Mouse (Mus musculus) forebrain, embryonic 14.5 days (tissue): Measurements from ENCODE around the gene Btbd2. TPM values are rescaled to one million over a fixed set of nuclear protein-coding genes. Genes with fewer than 3 reads are reported as not detected.

Experiments
- ATAC-seq: fragments of 200-750 bp; cut with Nextera tagmentation; 2 replicates; pipeline ENCODE4 v1.8.0; 2017; ENCODE audit warnings: mild to moderate bottlenecking, moderate library complexity
- DNase-seq: peaks from one replicate; pipeline ENCODE4 v3.0.0-alpha.2; 2015; ENCODE audit warnings: low spot score
- H3K27ac ChIP-seq: fragments of 300-500 bp; sonication (generic); 2 replicates; pipeline ENCODE4 v1.5.1; 2014; ENCODE audit warnings: low read depth, mild to moderate bottlenecking, control low read depth, low read length, moderate library complexity
- H3K27me3 ChIP-seq: fragments of 300-500 bp; sonication (generic); replicated peaks from 2 replicates; pipeline ENCODE4 v1.6.1; 2014; ENCODE audit warnings: low read length, control low read depth, mixed read lengths; ENCODE audit not compliant: control insufficient read depth, insufficient read depth
- H3K36me3 ChIP-seq: fragments of 300-500 bp; sonication (generic); 2 replicates; pipeline ENCODE4 v1.6.1; 2014; ENCODE audit warnings: low read length, control low read depth; ENCODE audit not compliant: control insufficient read depth, insufficient read depth
- H3K4me1 ChIP-seq: fragments of 300-500 bp; sonication (generic); 2 replicates; pipeline ENCODE4 v1.6.1; 2014; ENCODE audit warnings: antibody characterized with exemption, low read length, control low read depth; ENCODE audit not compliant: control insufficient read depth, insufficient read depth
- H3K4me2 ChIP-seq: fragments of 300-500 bp; sonication (generic); 2 replicates; pipeline ENCODE4 v1.6.1; 2014; ENCODE audit warnings: mild to moderate bottlenecking, control low read depth, low read length
- H3K4me3 ChIP-seq: fragments of 300-500 bp; sonication (generic); 2 replicates; pipeline ENCODE4 v1.5.1; 2014; ENCODE audit warnings: low read depth, low read length, control low read depth
- H3K9ac ChIP-seq: fragments of 300-500 bp; sonication (generic); 2 replicates; pipeline ENCODE4 v1.6.1; 2014; ENCODE audit warnings: mild to moderate bottlenecking, low read length, control low read depth, moderate library complexity
- H3K9me3 ChIP-seq: fragments of 300-500 bp; sonication (generic); replicated peaks from 2 replicates; pipeline ENCODE4 v1.6.1; 2016; ENCODE audit warnings: low read length, control low read depth, mixed read lengths; ENCODE audit not compliant: control insufficient read depth
- WGBS: fragments of 180-500 bp; shearing (Covaris S2); extraction: QIAGEN DNeasy Blood & Tissue Kit; methylation state at CpG from one replicate; pipeline ENCODE4 v1.1.7; 2014; 5-methylcytosine and 5-hydroxymethylcytosine counted together
- polyA plus RNA-seq: library from polyadenylated mRNA; unstranded; fragments of >200 nt; fragmentation: Nextera tagmentation; extraction: Ambion mirVana; gene quantifications from 2 replicates; pipeline ENCODE4 v1.2.1, GENCODE M21; 2014

The Btbd2 gene
- polyA plus RNA-seq, 1 experiment from 2014 or later = 42.6 TPM

DNA sequence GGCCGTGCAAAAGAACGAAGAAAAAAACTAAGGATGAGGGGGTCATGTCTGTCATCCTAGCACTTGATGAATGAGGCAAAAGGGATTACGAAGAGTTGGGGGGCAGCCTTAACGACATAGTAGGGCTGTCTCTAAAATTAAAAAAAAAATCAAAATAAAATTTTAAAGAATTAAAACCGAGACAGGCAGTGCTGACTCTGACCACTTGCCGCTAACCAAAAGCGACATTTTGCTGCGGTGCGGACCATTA, 35.3 kb downstream of the Btbd2 start:
- Histone ChIP-seq H3K4me2 (peak overlapping the region; percentile 99), H3K27me3 (no peaks in the 10 kb centered on the region), H3K36me3 (0 out of 2 replicates have a peak, but pooled peaks cover 4% of the 10 kb centered on the region), H3K4me1 (peaks cover 14% of the 10 kb centered on the region), H3K9me3 (no peaks in the 10 kb centered on the region), H3K4me3 (peak overlapping the region; percentile 90), H3K9ac (peak overlapping the region; percentile 60), H3K27ac (peak overlapping the region; percentile 96)
- DNase-seq (no peak), ATAC-seq (no peak)
- 4% methylated on average over 9 of the region's 9 CpGs for WGBS

DNA sequence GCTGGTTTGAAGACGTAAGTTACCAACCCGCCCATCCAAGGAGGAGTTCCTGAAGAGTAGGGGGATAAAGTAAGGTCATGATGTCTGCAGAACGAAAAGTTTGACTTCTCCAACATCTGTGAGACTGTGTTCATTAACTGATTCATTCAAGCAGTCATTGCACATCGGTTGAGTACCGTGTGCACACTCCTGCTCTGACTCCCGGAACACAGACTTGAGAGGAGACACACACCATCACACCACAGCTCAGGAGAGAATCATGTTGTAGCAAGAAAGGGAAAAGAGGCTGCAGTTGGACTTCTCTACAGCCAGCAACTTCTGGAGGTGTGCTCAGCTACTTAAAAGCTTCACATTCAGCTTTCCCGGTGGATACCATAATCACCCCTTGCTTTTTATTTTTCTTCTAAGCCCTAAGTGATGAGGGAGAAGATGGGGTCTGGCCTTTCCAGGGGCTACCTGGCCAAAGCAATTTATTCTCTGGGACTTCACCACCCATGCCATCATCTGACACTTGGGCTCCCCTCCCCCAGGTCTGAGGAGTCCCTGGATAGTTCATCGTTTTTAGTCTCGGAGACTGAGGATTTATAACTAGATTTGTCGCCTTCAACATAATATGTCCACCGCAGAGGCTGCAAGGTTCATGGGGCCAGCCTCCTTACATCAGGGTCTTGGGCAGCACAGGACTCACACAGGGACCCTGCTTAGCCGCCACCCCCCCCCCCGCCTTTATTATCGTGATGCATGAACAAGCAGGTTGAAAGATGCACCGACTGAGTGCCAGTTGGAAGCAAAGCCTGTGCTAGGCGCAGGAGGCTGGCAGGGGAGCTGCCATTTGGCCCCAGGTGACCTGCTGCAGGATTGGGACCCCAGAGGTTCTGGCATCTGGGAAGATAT, 35.8 kb downstream of the Btbd2 start:
- ATAC-seq = no peak
- H3K27ac ChIP-seq = peak overlapping the region; percentile 96
- peak overlapping the region; percentile 99 for H3K4me2 ChIP-seq
- H3K9ac ChIP-seq = peak overlapping the region; percentile 60
- peaks cover 7% of the 10 kb centered on the region; the same call in 1 of the 2 replicates for H3K36me3 ChIP-seq
- H3K4me3 ChIP-seq = peak overlapping the region; percentile 90
- no peaks in the 10 kb centered on the region for H3K9me3 ChIP-seq
- 57% methylated on average over 16 of the region's 16 CpGs for WGBS
- no peaks in the 10 kb centered on the region for H3K27me3 ChIP-seq
- peaks cover 14% of the 10 kb centered on the region for H3K4me1 ChIP-seq
- DNase-seq = peak; percentile 11

DNA sequence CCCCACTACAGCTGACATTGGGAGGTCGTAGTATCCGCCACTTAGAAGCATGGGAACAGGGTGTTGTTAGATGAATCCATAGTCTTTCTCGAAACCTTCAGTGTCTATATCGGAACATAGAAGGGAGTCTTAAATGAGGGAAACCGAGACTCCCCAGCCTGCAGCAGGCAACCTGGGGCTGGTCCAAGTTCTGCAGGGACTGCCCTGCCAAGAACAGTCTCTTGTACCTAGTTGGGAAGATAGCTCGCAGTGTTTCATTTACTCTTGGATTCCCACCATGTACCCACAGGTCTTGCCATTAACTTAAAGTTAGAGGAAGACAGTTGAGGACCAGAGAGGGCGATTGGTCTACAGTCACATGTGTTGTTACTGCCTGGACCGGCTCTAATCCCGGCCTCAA, 36.5 kb downstream of the Btbd2 start:
- no peak for DNase-seq
- no peak for ATAC-seq
- Histone ChIP-seq H3K9ac (no peak overlapping the region), H3K27me3 (no peaks in the 10 kb centered on the region), H3K36me3 (peaks cover 9% of the 10 kb centered on the region), H3K27ac (no peak overlapping the region), H3K4me1 (peaks cover 14% of the 10 kb centered on the region), H3K9me3 (no peaks in the 10 kb centered on the region), H3K4me3 (no peak overlapping the region), H3K4me2 (no peak overlapping the region)
- WGBS = 86% methylated on average over 9 of the region's 9 CpGs

DNA sequence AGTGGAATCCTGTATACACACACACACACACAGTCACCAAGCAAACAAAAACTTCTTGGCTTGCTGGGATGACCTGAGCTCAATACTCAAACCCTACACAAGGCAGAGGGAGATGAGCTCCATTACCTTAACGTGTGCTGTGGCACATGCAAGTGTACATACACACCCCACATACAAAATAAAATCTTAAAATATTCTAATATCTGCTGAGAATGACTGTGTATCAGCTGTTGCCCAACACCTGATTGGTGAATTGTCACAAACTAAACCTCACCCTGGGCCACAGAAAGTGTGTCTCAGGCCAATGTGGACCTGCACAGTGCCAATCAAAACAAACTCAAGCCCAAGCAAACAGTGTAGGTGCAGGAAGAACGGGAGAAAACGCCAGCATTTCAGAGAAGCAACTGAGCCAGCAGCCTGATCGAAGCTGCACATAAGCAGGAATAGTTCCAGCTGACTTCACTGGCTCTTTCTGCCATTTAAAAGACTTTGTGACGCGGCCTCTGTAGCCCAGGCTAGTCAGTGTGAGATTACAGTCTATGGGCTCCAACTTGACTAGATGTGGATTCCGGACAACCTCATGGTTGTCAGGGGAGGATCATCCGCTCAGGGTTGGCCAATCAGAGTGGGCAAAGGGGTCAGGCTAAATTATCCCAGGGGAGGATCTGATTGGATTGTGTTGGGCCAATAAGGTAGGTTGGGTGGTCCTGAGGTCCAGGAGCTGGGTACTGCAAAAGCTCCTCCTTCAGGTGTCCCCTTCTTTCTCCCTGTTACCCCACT, 37.2 kb downstream of the Btbd2 start:
- ATAC-seq = no peak

DNA sequence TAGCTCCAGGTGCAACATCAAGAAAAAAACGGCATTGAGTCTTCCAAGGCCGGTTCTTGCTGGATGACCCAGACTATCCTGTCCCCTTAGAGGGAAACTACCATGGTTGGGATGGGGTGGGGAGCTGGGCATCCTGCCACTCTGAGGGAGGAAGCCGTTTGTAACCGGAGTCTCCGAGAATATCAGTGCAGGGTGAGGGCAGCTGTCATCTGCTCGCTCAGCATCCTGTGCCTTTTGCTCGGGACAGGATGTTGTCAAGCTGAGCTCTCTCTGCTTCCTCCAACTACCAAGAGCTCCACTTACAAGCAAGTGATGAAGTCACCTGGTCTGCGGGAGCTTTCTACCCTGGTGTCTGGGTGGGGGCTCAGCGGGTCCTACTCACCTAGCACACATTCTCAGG, 38.7 kb downstream of the Btbd2 start:
- Histone ChIP-seq H3K4me1 (peaks cover 4% of the 10 kb centered on the region), H3K36me3 (peaks cover 31% of the 10 kb centered on the region), H3K27me3 (no peaks in the 10 kb centered on the region), H3K4me3 (no peak overlapping the region), H3K9me3 (no peaks in the 10 kb centered on the region), H3K27ac (no peak overlapping the region), H3K9ac (no peak overlapping the region), H3K4me2 (no peak overlapping the region)
- WGBS = 87% methylated on average over 9 of the region's 9 CpGs
- DNase-seq = no peak
- no peak for ATAC-seq

More for the DNA sequence above, 37.2 kb downstream of the Btbd2 start:
- no peak overlapping the region for H3K9ac ChIP-seq
- no peaks in the 10 kb centered on the region for H3K9me3 ChIP-seq
- 29% methylated on average over 8 of the region's 8 CpGs for WGBS
- no peak for DNase-seq
- peaks cover 17% of the 10 kb centered on the region for H3K36me3 ChIP-seq
- no peak overlapping the region for H3K4me3 ChIP-seq
- H3K4me1 ChIP-seq = peaks cover 14% of the 10 kb centered on the region
- no peaks in the 10 kb centered on the region for H3K27me3 ChIP-seq
- no peak overlapping the region for H3K27ac ChIP-seq
- H3K4me2 ChIP-seq = no peak overlapping the region

DNA sequence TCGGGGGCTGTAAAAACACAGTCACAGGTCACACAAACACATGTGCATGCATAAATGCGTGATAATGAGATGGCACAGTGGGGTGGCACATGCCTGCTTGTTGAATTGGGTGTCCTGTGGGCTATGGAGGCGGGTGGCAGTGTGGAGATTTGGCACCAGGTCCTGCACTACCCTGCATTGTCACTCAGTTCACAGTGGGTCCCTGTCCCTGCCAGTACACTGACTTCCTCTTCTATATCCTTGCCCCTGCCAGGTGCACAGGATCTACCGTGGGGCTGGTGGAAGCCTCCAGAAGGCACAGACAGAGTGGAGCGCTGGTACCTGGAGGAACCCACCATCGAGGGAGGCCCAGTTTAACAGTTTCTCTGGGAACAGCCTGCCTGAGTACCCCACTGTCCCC, 42.5 kb downstream of the Btbd2 start:
- no peak overlapping the region for H3K4me2 ChIP-seq
- no peak for ATAC-seq
- no peak overlapping the region for H3K27ac ChIP-seq
- H3K4me1 ChIP-seq = no peaks in the 10 kb centered on the region
- H3K9ac ChIP-seq = no peak overlapping the region
- peaks cover 49% of the 10 kb centered on the region for H3K36me3 ChIP-seq
- no peak for DNase-seq
- no peaks in the 10 kb centered on the region for H3K27me3 ChIP-seq
- no peaks in the 10 kb centered on the region for H3K9me3 ChIP-seq
- WGBS = 95% methylated on average over 6 of the region's 6 CpGs
- H3K4me3 ChIP-seq = no peak overlapping the region

DNA sequence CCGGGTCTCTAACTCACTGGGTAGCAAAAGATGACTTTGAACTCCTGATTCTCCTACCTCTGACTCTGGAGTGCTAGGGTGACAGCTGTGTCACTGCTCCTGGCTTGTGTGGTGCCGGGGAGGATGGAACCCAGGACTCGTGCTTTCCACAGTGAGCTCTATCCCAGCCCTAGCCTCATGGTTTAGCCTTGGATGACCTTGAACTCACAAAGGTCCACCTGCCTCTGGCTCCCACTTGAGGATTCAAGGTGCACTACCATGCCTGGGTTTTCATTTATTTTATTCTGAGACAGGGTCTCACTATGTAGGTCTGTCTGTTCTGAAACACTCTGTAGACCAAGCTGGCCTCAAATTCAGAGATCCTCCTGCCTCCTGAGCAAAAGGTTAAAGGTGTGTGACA, 43.0 kb downstream of the Btbd2 start:
- 87% methylated on average over 3 of the region's 3 CpGs for WGBS
- DNase-seq (no peak), ATAC-seq (no peak)
- peaks cover 54% of the 10 kb centered on the region for H3K36me3 ChIP-seq
- no peak overlapping the region for H3K4me2 ChIP-seq
- H3K27ac ChIP-seq = no peak overlapping the region
- no peaks in the 10 kb centered on the region for H3K27me3 ChIP-seq
- no peaks in the 10 kb centered on the region for H3K9me3 ChIP-seq
- no peak overlapping the region for H3K4me3 ChIP-seq
- H3K9ac ChIP-seq = no peak overlapping the region
- no peaks in the 10 kb centered on the region for H3K4me1 ChIP-seq

DNA sequence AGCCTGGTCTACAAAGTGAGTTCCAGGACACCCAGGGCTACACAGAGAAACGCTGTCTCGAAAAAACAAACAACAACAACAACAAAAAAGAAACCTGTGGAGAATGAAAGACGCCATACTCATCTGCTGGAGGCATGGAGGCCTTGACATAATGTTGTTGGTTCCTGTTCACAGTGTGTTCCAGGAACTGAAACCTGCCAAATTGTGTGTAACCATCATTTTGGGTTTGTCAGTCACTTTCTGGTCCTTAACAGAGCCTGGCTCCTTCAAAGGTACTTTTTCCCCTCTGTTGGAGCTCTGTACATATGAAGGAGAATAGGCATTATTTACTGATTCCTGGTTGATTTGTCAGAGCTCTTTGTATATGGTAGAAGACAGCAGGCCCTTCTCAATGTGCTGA, 45.0 kb downstream of the Btbd2 start:
- ATAC-seq (no peak), DNase-seq (no peak)
- Histone ChIP-seq H3K27ac (no peak overlapping the region), H3K27me3 (no peaks in the 10 kb centered on the region), H3K4me1 (no peaks in the 10 kb centered on the region), H3K9ac (no peak overlapping the region), H3K4me2 (no peak overlapping the region), H3K36me3 (peaks cover 73% of the 10 kb centered on the region), H3K9me3 (no peaks in the 10 kb centered on the region), H3K4me3 (no peak overlapping the region)
- 98% methylated on average over 3 of the region's 3 CpGs for WGBS

DNA sequence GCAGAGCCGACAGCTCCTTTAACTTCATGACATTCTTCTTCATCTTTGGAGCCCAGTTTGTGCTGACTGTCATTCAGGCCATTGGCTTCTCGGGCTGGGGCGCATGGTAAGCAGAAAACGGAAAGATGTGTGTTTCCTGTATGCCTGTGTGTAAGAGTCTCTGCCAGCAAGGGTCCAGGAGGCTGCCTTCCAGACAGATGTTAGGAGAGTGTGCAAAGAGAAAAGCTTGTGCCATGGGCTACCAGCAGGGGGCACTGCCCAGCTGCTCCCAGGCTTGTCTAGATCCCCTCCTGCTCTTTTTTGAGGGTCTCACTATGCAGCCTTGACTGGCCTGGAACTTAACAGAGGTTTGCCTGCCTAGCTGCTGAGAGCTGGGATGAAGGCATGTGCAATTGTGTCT, 45.8 kb downstream of the Btbd2 start:
- Histone ChIP-seq H3K36me3 (peaks cover 78% of the 10 kb centered on the region), H3K4me1 (no peaks in the 10 kb centered on the region), H3K27me3 (no peaks in the 10 kb centered on the region), H3K4me2 (no peak overlapping the region), H3K4me3 (no peak overlapping the region), H3K9ac (no peak overlapping the region), H3K27ac (no peak overlapping the region), H3K9me3 (no peaks in the 10 kb centered on the region)
- 85% methylated on average over 4 of the region's 4 CpGs for WGBS
- DNase-seq (peak; percentile 57), ATAC-seq (peak; percentile 48; the same call in 1 of the 2 replicates)
